Mouse (Mus musculus) megakaryocyte, embryonic 14.5 days (primary cell): ENCODE results near the gene Cfap206.

Experiments used
- FLI1 ChIP-seq: IDR thresholded peaks from 2 replicates; pipeline ENCODE4 v1.6.1; 2012; ENCODE audit warnings: low read length, inconsistent platforms, mixed read lengths
- GATA1 ChIP-seq: IDR thresholded peaks from 3 replicates; pipeline ENCODE4 v1.6.1; 2012; ENCODE audit warnings: mixed read lengths, low read length, inconsistent platforms, borderline replicate concordance

- TF ChIP-seq GATA1 (no peak), FLI1 (no peak)
Observed at GRCm38 (mm10) chr4:34707248-34707647, 22.8 kb downstream of the Cfap206 start.
